Mouse (Mus musculus): Measurements from ENCODE around the gene Zcchc8. TPM values are rescaled to one million over a fixed set of nuclear protein-coding genes. Genes with fewer than 3 reads are reported as not detected.

Gene Zcchc8
- total RNA-seq, 2 experiments from 2014 or later = 17.3 to 22.0 TPM

Other genes starting within 250 kb of the Zcchc8 start
- not detected for gene Lrrc43, start 231.8 kb downstream of the Zcchc8 start, total RNA-seq (2021)
- not detected for gene Il31, start 231.6 kb downstream of the Zcchc8 start, total RNA-seq (2021)
- gene B3gnt4, start 210.6 kb downstream of the Zcchc8 start, total RNA-seq (2021) = not detected
- 10 to 100 TPM; 68.8 to 70.1 TPM for gene Diablo, start 196.9 kb downstream of the Zcchc8 start, total RNA-seq (2021)
- gene Gm49027, start 195.6 kb downstream of the Zcchc8 start, total RNA-seq (2021) = under 1 TPM in 1 of 2 experiments, not detected in 1; 0.41 TPM
- 10 to 100 TPM; 27.4 to 31.8 TPM for gene Vps33a, start 148.1 kb downstream of the Zcchc8 start, total RNA-seq (2021)
- gene Clip1, start 36.5 kb downstream of the Zcchc8 start, total RNA-seq (2021) = 100 to 1,000 TPM; 173 to 179 TPM
- gene Rsrc2, start 28.3 kb upstream of the Zcchc8 start, total RNA-seq (2021) = 10 to 100 TPM; 35.7 to 39.7 TPM
- under 1 TPM; 0.31 to 0.97 TPM for gene Kntc1, start 28.6 kb upstream of the Zcchc8 start, total RNA-seq (2021)
- gene Hcar2, start 144.4 kb upstream of the Zcchc8 start, total RNA-seq (2021) = under 1 TPM in 1 of 2 experiments, not detected in 1; 0.39 TPM
- under 1 TPM; 0.47 to 0.90 TPM for gene Hcar1, start 158.9 kb upstream of the Zcchc8 start, total RNA-seq (2021)
- 10 to 100 TPM; 54.0 to 58.7 TPM for gene Denr, start 186.1 kb upstream of the Zcchc8 start, total RNA-seq (2021)
- 1 to 10 TPM in 1 of 2 experiments, not detected in 1; 1.1 TPM for gene Gm43518, start 206.3 kb upstream of the Zcchc8 start, total RNA-seq (2021)
- 1 to 10 TPM; 3.8 to 4.1 TPM for gene Ccdc62, start 209.6 kb upstream of the Zcchc8 start, total RNA-seq (2021)

Data from heart, adult 18-20 months (tissue).